Mouse (Mus musculus): Measurements from ENCODE around the gene Brsk2.
"Not testable (repeated sequence)": the region's sequence is repeated elsewhere in the genome, so short reads cannot be mapped to it uniquely, and the experiment has no call there.

The Brsk2 gene

GRCm38 (mm10) chr7:141948906-141949798, at the start of gene Brsk2:
Brsk2 (plus strand) TSS chr7:141949751.
- peak; percentile 98 for DNase-seq (ENCODE audit: low spot score in 2 of 2)

- DNase-seq (ENCODE audit: low spot score in 2 of 2): peak in 1 of 2 experiments; percentile 15
Measured at GRCm38 (mm10) chr7:141901825-141902224, 47.7 kb upstream of the Brsk2 start.

- DNase-seq (ENCODE audit: low spot score in 2 of 2): peak; percentile 99
Measured at GRCm38 (mm10) chr7:141902269-141902729, 47.3 kb upstream of the Brsk2 start.

DNA sequence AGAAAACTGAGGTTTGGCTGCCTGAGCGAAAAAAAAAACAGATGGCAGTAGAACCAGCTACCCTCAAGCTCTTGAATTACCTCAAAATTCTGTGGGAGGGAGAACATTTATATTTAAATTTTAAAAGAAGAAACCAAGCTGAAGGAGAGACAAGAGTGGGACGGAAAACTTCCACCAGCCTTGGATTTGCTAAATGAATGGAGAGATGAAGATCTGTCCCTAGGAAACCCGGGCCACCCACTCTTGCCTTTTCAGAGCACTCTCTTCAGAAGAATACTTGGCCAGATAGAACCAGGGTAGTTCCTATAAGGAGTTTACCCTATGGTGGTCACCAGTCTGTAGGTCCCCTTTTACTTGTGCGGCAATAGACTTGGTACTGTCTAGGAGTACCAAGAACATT, 46.8 kb upstream of the Brsk2 start:
- DNase-seq (ENCODE audit: low spot score in 2 of 2): peak; percentile 62 to 69

- no peak for DNase-seq (ENCODE audit: low spot score in 2 of 2)
Measured at GRCm38 (mm10) chr7:141908591-141908990, 41.0 kb upstream of the Brsk2 start.

GRCm38 (mm10) chr7:141911305-141911704, 38.2 kb upstream of the Brsk2 start:
- no peak for DNase-seq (ENCODE audit: low spot score in 2 of 2)

DNA sequence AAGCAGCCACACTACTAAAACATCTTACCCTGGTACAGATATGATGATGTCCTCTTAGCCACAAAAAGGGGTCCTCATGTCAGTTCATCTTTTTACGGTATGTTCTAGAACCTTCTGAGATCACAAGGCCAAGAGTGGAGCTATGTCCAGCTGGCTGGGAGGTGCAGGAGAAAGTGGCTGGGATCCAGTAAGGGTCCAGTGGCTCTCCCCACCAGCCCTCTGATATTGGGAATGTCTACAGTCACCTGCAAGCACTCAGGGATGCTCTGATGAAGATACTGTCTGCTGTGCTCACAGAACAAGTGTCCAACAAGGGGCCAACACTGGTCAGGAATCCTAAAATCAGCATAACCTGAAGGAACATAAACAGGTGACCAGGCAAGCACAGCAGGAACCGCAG, 31.1 kb upstream of the Brsk2 start, which contains the start of gene Tollip:
Tollip (minus strand) TSS at position 101 of the 400 bp plus-strand sequence.
- DNase-seq (ENCODE audit: low spot score in 2 of 2): no peak

GRCm38 (mm10) chr7:141924121-141924520, 25.4 kb upstream of the Brsk2 start:
- not testable (repeated sequence) for DNase-seq (ENCODE audit: low spot score in 2 of 2)

- peak; percentile 76 to 81 for DNase-seq (ENCODE audit: low spot score in 2 of 2)
Measured at GRCm38 (mm10) chr7:141924917-141925316, 24.6 kb upstream of the Brsk2 start.

GRCm38 (mm10) chr7:141928642-141929041, 20.9 kb upstream of the Brsk2 start:
- peak; percentile 83 to 84 for DNase-seq (ENCODE audit: low spot score in 2 of 2)

DNA sequence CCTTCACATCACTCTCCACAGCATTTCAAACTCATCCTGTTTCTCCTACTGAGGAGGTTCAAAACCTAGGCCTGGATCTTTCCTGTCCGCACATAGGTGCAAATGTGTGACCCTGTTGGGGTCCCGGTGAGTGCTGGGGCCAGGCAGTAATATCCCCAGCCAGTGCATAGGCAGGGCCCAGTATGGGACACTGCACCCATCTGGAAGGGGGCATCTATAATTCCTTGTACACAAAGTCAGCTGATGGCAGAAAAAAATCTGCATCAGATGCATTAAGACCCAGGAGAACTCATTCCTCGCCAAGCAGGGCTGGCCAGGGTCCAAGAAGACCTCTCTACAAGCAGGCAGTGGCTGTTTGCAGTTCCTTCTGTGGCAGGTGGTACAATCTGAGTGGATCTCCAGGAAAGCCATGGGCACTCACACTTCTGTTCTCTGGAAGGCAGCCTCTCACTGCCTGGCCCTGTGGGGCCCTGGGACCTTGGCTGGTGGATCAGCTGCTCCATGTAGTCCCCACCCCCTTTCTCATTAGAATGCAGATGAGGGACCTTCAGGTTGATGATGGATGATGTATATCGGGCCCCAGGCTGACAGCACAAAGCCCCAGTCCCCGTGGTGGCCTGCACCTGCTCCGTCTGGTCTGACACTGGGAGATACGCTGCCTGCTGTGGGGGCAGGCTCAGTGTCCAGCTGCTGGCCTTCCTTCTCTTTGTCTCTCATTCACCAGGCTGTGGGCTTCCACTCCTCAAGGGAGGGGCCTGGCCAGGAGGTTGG, 15.2 kb upstream of the Brsk2 start:
- no peak for DNase-seq (ENCODE audit: low spot score in 2 of 2)

DNA sequence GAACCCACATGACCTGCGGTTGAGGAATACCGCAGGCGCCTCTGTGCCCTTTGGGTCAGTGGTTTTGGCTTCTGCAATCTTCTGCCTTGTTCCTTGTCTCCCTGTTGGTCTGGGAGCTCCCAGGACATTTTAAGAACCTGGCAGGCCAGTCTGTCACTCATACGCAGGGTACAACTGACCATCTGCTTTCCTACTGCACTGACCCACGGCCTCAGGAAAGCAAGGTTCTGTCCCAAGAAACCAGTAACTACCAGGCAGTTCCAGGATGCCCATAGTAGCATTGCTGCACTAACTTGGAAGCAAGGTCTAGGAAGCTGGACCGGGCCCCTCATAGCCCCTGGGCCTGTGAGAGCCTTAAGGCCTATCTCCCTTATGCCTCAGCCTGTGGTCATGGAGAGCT, 14.6 kb upstream of the Brsk2 start:
- DNase-seq (ENCODE audit: low spot score in 2 of 2): no peak

DNA sequence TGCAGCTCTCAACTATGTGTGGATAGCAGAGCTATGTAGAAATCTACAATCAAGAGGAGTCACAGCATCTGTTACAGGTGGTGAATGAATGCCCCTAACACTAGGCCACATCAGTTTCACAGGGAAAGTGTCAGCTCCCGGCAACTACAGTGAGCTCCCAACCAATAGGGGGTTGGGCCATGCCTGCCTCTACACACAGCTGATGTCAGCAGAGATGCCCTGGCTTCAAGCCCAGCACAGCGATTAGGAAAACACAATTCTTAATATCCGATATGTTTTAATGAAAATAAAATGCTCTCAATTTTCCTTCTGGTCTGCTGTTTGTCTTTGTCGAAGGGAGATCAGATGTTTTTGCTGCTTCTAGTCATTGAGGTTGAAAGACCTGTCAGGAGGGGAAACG, 6.1 kb upstream of the Brsk2 start:
- no peak for DNase-seq (ENCODE audit: low spot score in 2 of 2)

- peak; percentile 84 for DNase-seq (ENCODE audit: low spot score in 2 of 2)
Measured at GRCm38 (mm10) chr7:141945927-141946326, 3.6 kb upstream of the Brsk2 start.

- no peak for DNase-seq (ENCODE audit: low spot score in 2 of 2)
Measured at GRCm38 (mm10) chr7:141947512-141947911, 2.0 kb upstream of the Brsk2 start.

DNA sequence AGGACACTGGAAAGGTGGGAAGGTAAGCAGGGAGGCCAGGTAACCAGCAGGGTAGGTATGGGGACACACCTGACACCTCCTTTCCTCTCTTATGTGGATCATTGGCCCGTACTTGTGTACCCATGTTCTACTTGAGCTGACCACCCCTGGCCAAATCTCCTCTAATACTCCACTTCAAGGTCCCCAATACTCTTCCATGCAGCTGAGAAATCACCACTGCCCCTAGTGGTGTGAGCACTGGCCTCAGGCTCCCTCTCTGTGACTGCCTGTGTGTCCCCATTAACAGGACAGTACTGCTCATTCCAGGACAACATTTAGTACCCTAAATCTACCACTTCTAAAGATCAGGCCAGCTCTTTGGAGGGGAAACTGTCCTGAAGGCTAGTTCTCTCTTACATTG, 1.5 kb upstream of the Brsk2 start:
- no peak for DNase-seq (ENCODE audit: low spot score in 2 of 2)

GRCm38 (mm10) chr7:141949799-141950103, 200 bp downstream of the Brsk2 start:
- no peak for DNase-seq (ENCODE audit: low spot score in 2 of 2)

DNA sequence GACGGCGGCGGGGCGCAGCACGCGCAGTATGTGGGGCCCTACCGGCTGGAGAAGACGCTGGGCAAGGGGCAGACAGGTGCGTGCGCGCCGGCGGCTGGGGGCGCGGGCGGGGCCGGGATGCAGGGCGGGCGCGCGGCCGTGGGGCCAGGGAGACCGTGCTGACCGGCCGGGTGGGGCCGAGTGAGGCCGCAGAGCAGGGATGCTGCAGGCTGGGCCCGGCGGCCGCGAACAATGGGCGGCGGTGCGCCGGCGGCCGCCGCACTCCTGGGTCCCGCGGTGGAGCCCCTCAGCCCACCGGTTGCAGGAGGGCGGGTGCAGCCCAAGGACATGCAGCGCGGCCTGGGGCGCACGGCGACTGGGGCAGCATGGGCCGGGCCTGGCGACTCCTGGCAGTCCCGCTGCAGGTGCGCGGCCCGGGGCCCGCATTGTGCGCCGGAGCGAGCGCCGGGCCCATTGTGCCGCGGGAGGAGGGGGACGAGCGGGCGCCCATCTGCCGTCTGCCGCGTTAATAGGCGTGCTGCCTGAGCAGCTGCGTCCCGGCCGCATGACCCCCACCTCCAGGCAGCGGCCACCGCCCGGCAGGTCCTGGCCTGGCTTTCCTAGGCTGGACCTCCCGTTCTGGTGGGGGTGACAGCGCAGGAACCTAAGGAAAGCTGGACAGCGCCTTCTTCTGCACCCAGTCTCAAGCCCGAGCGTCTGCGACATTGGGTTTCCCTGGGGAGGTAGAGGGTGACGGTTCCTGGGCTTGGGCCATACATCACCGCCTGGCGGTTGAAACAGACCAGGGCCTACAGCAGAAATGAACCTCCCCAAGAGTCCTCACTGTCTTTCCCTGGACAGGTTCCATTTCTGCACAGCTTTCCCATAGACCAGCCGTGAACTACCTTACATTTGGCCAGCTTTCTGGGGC, 808 bp downstream of the Brsk2 start:
- peak in 1 of 2 experiments; percentile 65 for DNase-seq (ENCODE audit: low spot score in 2 of 2)

DNA sequence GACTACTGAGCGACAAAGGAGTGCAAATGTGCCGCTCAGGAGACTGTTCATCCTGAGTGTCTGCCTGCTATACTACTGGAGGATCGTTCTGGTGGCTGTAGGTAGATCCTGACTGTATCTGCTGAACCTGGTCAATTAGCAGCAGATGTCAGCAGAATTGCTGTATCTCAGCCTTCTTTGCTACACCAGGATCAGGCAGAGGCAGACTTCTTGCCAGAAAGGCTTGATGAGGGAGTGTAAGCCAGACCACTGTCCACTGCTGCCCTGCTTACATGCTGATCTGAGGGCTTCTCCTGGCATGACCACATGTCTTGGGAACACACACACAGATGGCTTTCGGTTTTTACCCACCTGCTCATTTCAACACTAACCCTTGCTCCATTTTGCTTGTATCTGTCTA, 2.3 kb downstream of the Brsk2 start:
- no peak for DNase-seq (ENCODE audit: low spot score in 2 of 2)

GRCm38 (mm10) chr7:141952920-141953319, 3.4 kb downstream of the Brsk2 start:
- peak; percentile 49 to 65 for DNase-seq (ENCODE audit: low spot score in 2 of 2)

DNA sequence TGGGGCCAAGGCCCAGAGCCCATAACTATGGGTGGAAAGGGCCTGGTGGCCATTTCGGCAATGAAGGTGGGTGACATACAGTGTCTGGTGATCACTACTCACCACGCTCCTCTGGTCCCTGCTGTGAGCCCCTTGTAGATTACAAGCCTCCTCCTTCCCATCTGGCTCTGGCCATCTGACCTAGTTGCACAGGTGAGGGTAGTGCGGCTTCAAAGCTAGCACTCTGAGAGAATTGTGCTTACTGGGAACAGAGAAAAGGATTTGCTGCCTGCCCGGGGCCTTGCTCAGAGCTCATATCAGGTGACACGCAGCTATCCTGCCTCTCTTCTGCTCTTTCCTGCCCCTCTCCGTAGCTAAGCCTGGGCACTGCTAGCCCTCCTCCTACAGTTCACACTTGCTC, 4.1 kb downstream of the Brsk2 start:
- DNase-seq (ENCODE audit: low spot score in 2 of 2): no peak

All from right cerebral cortex, adult 2 months (tissue).